Mouse (Mus musculus) bone marrow, adult 2 months (tissue): ENCODE results near the gene Kcnip1.

Experiments
- CTCF ChIP-seq: fragments of 200-500 bp; IDR thresholded peaks from 2 replicates; pipeline ENCODE4 v1.5.1; 2011; ENCODE audit warnings: low read length, control low read depth; ENCODE audit not compliant: control insufficient read depth, insufficient read depth
- POLR2A ChIP-seq: fragments of 200-500 bp; IDR thresholded peaks from 2 replicates; pipeline ENCODE4 v1.6.1; 2011; ENCODE audit warnings: low read depth, mild to moderate bottlenecking, control low read depth, low read length, borderline replicate concordance; ENCODE audit not compliant: control insufficient read depth

DNA sequence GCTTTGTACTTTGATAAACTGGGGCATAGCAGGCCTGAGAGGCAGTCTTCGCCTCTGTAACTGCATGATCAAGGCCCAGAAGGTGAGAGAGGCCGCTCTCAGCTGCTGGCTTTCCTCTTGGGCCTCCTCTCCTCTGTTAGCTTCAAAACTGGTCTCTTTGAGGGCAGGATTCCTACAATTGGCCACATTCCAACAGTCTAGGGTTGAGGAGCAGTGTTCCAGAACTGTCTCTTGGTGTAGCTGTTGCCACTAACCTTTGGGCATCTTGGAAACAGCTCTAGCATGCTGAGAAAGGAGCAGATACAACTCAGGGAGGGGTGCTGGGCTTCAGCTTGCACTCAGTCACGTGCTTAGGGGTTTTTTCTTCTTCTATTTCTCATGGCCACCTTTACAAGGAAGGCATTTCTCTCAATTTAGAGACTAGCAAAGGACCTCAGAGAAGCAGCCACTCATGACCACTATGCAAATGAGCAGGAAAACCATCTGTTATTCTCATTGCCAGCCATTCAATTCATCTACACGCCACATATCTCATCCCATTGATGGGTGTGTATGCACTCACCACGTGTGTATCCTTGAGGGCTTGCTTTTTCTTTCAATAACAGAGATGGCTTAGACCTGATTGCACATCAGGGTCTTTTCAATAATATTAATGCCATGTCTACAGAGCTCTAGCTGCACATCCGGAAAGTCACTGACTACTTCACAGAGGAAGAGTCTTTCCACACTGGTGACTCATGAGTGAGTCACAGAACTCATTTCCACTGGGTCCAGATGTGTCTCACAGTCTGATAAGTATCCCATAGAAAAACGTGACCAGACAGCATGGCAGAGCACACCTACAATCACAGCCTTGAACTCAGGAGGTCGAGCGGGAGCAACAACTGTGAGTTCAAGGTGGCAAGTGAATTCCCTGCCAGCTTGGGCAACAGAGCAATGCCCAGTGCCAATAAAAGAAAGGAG, 225.7 kb downstream of the Kcnip1 start:
- TF ChIP-seq POLR2A (no peak), CTCF (no peak)
